Mouse (Mus musculus): ENCODE measurements at regions not wholly inside any gene's neighbourhood (a gene's known extent, or its start where the extent isn't known, plus 50 kb on each side); places are given as distances from the start of the nearest gene placed in this dataset.

- DNase-seq (ENCODE audit: low spot score) = no peak
Observed at GRCm38 (mm10) chr6:51220778-51221177, 211.7 kb upstream of the Nfe2l3 start.

GRCm38 (mm10) chr6:51236077-51236740 is 196.3 kb upstream of the Nfe2l3 start:
- no peak for DNase-seq (ENCODE audit: low spot score)

- DNase-seq (ENCODE audit: low spot score) = no peak
Observed at GRCm38 (mm10) chr6:51240039-51240438, 192.4 kb upstream of the Nfe2l3 start.

GRCm38 (mm10) chr6:51250233-51250632 is 182.2 kb upstream of the Nfe2l3 start:
- no peak for DNase-seq (ENCODE audit: low spot score)

- DNase-seq (ENCODE audit: low spot score) = no peak
Observed at GRCm38 (mm10) chr6:51251432-51251831, 181.0 kb upstream of the Nfe2l3 start.

GRCm38 (mm10) chr6:51252721-51253120 is 179.7 kb upstream of the Nfe2l3 start:
- DNase-seq (ENCODE audit: low spot score) = no peak

- DNase-seq (ENCODE audit: low spot score) = no peak
Observed at GRCm38 (mm10) chr6:51256631-51257030, 175.8 kb upstream of the Nfe2l3 start.

- DNase-seq (ENCODE audit: low spot score) = no peak
Observed at GRCm38 (mm10) chr6:51257524-51257923, 174.9 kb upstream of the Nfe2l3 start.

GRCm38 (mm10) chr6:51258304-51258703 is 174.2 kb upstream of the Nfe2l3 start:
- no peak for DNase-seq (ENCODE audit: low spot score)

GRCm38 (mm10) chr6:51263595-51263994 is 168.9 kb upstream of the Nfe2l3 start:
- DNase-seq (ENCODE audit: low spot score) = no peak

- no peak for DNase-seq (ENCODE audit: low spot score)
Observed at GRCm38 (mm10) chr6:51265329-51265728, 167.1 kb upstream of the Nfe2l3 start.

- no peak for DNase-seq (ENCODE audit: low spot score)
Observed at GRCm38 (mm10) chr6:51266721-51267120, 165.7 kb upstream of the Nfe2l3 start.

GRCm38 (mm10) chr6:51267888-51268287 is 164.6 kb upstream of the Nfe2l3 start:
- DNase-seq (ENCODE audit: low spot score) = no peak

- DNase-seq (ENCODE audit: low spot score) = no peak
Observed at GRCm38 (mm10) chr6:51268931-51269330, 163.5 kb upstream of the Nfe2l3 start.

GRCm38 (mm10) chr6:51269617-51270016 is 162.9 kb upstream of the Nfe2l3 start:
- DNase-seq (ENCODE audit: low spot score) = peak; percentile 12

GRCm38 (mm10) chr6:51270216-51271127 is 162.0 kb upstream of the Nfe2l3 start:
- DNase-seq (ENCODE audit: low spot score) = peak; percentile 92

- DNase-seq (ENCODE audit: low spot score) = no peak
Observed at GRCm38 (mm10) chr6:51271128-51271480, 161.4 kb upstream of the Nfe2l3 start.

GRCm38 (mm10) chr6:51272136-51272736 is 160.2 kb upstream of the Nfe2l3 start:
- no peak for DNase-seq (ENCODE audit: low spot score)

GRCm38 (mm10) chr6:51279491-51279890 is 153.0 kb upstream of the Nfe2l3 start:
- DNase-seq (ENCODE audit: low spot score) = no peak

- no peak for DNase-seq (ENCODE audit: low spot score)
Observed at GRCm38 (mm10) chr6:51280231-51280630, 152.2 kb upstream of the Nfe2l3 start.

- no peak for DNase-seq (ENCODE audit: low spot score)
Observed at GRCm38 (mm10) chr6:51283916-51284706, 148.4 kb upstream of the Nfe2l3 start.

- no peak for DNase-seq (ENCODE audit: low spot score)
Observed at GRCm38 (mm10) chr6:51284881-51285280, 147.6 kb upstream of the Nfe2l3 start.
